Mouse (Mus musculus) brain, adult 10 weeks (tissue): ENCODE data around the gene Ssu72. TPM values are rescaled to one million over a fixed set of nuclear protein-coding genes. Genes with fewer than 3 reads are reported as not detected.

ENCODE experiments used
- polyA plus RNA-seq: library from polyadenylated mRNA; stranded (reverse); fragments of 350-450 nt; fragmentation: Illumina TruSeq; extraction: RNeasy Lipid Tissue Mini Kit (QIAGEN cat#74804); gene quantifications from one replicate; pipeline ENCODE4 v1.2.3, GENCODE M21; 2015; ENCODE audit warnings: low read depth, low replicate concordance

Gene Ssu72
- polyA plus RNA-seq = 141 TPM

DNA sequence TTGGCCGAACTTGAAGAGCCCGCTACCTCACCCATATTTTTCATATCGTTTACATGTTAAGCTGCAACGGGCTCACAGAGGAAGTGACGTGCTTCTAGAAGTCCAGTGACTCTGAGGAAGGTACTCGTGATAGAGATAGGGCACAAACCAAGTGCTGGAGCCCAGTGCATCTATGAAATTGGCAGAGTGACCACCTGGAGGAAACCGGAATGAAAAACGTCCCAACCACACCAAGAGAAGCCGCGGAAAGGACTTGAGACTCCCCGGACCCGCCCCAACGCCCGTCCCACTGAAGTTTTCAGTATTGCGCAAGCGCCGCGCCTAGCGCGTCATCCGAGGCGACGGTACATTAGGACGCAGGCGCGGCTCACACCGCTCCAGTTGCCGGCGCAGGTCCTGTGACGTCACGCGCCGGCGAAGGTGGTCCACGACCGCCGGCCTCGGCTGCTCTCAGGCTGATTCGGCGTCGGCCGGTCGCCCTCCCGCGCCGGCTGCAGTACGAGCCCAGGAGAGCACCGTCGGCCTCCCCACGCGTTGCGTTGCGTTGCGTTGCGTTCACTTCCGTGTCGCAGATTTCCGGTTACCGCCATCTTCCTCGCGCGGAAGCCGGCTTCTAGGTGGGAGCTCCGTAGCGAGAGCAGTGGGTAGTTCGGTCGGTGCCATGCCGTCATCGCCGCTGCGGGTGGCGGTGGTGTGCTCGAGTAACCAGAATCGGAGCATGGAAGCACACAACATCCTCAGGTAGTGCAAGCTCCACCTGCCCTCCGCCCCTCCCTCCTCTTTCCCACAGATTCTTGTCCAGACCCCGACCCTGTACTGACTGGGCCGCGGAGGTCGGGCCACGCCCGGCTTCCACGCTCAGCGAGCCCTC lies at the start of gene Ssu72:
Gene Ssu72 (plus strand): TSS at position 80 of the 871 bp plus-strand sequence.

DNA sequence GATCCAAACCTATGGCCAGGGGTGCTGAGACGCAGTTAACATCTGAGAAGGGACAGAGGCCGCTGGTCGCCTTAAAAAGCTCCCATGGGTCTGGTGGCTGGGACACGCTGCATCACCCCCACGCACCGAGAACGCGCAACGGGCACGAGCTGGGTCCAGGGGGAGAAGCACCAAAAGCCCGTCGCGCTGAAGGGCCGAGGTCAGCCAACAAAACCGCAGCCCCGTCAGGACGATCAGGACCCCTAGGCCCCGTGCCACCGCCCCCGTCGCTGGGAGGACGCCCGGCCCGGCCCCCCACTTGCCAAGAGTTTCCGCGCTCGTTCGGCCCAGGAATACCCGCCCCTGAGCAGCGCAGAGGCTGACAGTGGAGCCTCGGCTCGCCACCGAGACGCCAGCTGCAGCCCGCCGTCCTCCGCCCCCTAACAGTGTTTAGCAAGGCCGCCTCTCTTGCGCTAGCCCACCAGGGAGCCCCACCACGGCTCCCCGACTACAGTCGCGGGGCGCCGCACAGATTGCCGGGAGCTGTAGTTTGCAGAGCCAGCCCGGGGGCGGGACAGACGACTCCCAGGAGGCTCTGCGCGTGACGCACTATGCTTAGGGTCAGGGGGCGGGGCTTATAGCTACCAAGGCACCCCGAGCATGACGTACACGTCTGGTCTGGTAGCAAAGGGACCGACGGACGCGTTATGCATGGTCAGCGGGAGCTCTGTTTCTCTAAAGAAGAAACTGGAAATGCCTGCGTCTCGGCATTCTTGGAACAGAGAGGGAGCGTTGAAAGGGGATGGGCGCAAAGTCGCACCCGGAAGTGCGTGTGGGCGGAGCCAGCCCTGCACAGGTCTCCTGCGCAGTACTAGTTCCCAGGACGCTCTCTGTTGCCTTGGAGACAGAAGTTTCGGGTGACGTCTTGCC lies 35.7 kb upstream of the Ssu72 start, which contains the start of gene Mib2:
Gene Mib2 (minus strand): TSS at position 510 of the 909 bp plus-strand sequence.

DNA sequence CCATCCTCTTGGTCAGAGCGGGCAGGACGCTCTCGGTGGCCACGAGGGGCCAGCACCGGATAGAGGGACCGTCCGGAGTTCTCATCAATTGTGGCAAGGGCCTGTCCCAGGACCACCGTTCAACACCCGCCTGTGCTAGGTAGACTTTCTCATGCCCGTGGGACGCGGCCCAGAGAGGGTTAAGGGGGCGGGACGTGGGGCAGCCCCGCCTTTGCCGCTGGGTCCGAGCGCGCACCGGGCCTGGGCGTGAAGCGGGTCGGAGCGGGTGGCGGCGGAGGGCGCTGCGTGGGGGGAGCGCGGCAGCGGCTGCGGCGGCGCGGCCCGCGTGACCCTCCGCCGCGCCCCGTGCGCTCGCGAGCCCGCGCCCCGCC lies 10.5 kb upstream of the Ssu72 start, which contains the start of gene Fndc10:
Gene Fndc10 (plus strand): TSS at position 232 of the 371 bp plus-strand sequence.

DNA sequence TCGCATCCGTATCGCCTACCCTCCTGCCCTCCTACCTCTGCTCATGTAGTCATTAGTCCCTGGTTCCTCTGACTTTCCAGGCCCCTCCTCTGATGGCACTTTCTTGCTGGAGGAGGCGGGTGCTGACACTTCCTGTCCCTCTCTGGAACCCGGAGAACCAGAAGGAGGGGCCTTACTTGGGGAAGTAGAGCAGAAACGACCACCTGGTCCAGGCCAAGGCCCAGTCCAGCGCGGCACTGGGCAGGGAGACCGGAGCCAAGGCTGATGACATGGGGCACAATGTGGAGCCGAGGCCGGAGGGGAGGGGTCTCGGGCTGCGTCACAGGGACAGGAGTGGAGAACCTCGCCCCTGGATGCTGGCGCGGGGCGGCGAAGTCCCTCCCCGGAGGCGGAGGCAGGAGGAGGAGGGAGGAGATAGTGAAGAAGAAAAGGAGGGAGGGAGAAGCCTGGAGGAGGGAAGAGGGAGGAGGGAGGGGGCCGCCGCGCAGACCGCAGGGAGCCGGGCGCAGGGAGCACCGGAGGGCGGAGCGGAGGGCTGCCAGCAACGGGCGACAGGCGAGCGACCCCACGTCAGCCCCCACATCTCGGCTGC lies 29.8 kb downstream of the Ssu72 start, which contains the start of gene Tmem240:
Gene Tmem240 (plus strand): TSS at position 451 of the 592 bp plus-strand sequence.

DNA sequence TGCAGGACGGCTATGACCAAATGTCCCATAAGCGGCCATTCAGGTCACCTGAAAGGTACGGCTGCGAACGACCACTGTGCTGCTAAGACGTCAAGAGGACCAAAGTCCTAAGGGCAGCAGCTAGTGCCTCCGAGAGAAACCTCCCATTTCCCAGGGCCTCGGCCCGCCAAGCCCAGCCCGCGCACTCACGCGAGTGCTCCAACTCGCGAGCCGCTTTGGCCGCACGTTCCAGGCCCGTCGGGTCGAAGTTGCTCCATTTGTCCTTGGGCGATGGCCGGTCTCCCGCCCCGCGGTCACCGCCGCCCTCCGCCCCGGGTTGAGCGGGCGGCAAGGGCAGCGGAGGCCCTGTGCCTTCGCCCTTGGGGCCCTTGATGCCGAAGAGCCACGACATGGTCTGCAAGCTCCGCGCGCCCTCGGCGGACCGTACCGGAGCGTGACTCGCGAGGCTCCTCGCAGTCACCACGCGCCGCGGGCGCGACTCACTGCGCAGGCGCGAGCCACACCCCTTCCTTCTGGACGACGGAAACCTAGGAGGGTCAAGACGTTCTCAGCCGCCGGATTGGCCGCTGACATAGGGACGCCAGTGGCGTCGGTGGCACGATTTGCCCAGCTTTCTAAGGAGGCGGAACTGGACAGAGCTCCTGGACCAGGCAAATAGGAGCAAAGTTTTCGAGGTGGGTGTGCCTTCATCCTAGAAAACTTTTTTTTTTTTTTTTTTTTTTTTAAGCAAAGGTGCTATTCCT lies 56.2 kb downstream of the Ssu72 start, which contains the start of gene Atad3a:
Gene Atad3a (minus strand): TSS at position 481 of the 743 bp plus-strand sequence.

DNA sequence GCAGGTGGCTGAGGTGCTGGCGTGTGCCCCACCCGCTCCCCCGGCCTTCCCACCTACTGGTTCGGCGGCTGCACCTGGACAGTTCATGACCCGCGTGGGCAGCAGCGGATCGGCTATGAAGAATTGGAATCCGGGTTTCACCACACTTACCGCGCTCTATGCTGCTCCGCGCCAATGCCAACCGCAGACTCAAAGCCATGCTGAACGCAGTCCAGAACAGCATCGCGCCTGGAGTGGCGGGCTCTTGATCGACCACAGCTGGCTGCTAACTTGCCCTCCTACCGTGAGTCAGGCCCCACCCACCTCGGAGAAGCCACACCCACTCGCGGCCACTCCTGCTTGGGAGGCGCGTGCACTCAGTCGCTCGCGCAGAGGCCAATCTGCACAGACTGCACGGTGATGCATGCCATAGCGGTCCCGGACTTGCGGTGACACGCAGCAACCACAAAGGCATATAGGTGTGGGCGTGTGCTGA lies 69.7 kb downstream of the Ssu72 start, which contains the start of gene Vwa1:
Gene Vwa1 (minus strand): TSS at position 419 of the 475 bp plus-strand sequence.

Other genes with a start within 250 kb of the Ssu72 start
- gene Tmem52, start 235.7 kb upstream of the Ssu72 start, polyA plus RNA-seq = 1.1 TPM
- 592 TPM for gene Gnb1, start 213.4 kb upstream of the Ssu72 start, polyA plus RNA-seq
- 56.7 TPM for gene Nadk, start 142.4 kb upstream of the Ssu72 start, polyA plus RNA-seq
- 19.6 TPM for gene Slc35e2, start 103.4 kb upstream of the Ssu72 start, polyA plus RNA-seq
- 61.1 TPM for gene Cdk11b, start 79.9 kb upstream of the Ssu72 start, polyA plus RNA-seq
- not detected for gene Gm10563, start 59.4 kb upstream of the Ssu72 start, polyA plus RNA-seq
- 2.3 TPM for gene Mmp23, start 51.4 kb upstream of the Ssu72 start, polyA plus RNA-seq
- gene Mib2, start 35.6 kb upstream of the Ssu72 start, polyA plus RNA-seq = 74.7 TPM
- gene Fndc10, start 10.5 kb upstream of the Ssu72 start, polyA plus RNA-seq = 23.6 TPM
- gene Tmem240, start 30.0 kb downstream of the Ssu72 start, polyA plus RNA-seq = 47.3 TPM
- 50.0 TPM for gene Atad3a, start 56.3 kb downstream of the Ssu72 start, polyA plus RNA-seq
- 23.2 TPM for gene Vwa1, start 69.9 kb downstream of the Ssu72 start, polyA plus RNA-seq
- gene Tmem88b, start 81.1 kb downstream of the Ssu72 start, polyA plus RNA-seq = 62.7 TPM
- gene Ankrd65, start 85.6 kb downstream of the Ssu72 start, polyA plus RNA-seq = not detected
- 214 TPM for gene Mrpl20, start 98.1 kb downstream of the Ssu72 start, polyA plus RNA-seq
- gene Ccnl2, start 107.7 kb downstream of the Ssu72 start, polyA plus RNA-seq = 66.1 TPM
- 148 TPM for gene Aurkaip1, start 126.5 kb downstream of the Ssu72 start, polyA plus RNA-seq
- 6.2 TPM for gene Mxra8, start 134.9 kb downstream of the Ssu72 start, polyA plus RNA-seq
- gene Dvl1, start 142.6 kb downstream of the Ssu72 start, polyA plus RNA-seq = 77.2 TPM
- gene Tas1r3, start 158.6 kb downstream of the Ssu72 start, polyA plus RNA-seq = 0.19 TPM
- gene Cptp, start 164.6 kb downstream of the Ssu72 start, polyA plus RNA-seq = 17.8 TPM
- gene Ints11, start 164.7 kb downstream of the Ssu72 start, polyA plus RNA-seq = 36.3 TPM
- gene Pusl1, start 187.0 kb downstream of the Ssu72 start, polyA plus RNA-seq = 37.8 TPM
- gene Acap3, start 187.0 kb downstream of the Ssu72 start, polyA plus RNA-seq = 74.8 TPM
- gene Ube2j2, start 239.0 kb downstream of the Ssu72 start, polyA plus RNA-seq = 56.7 TPM